Mouse (Mus musculus): ENCODE results near the gene Cfap65.

GRCm38 (mm10) chr1:74883441-74883840 is 52.0 kb downstream of the Cfap65 start:
- TF ChIP-seq CTCF (IDR thresholded peaks at IDR 0.05; ENCODE audit: borderline replicate concordance, control insufficient read depth, extremely low read depth, insufficient read depth, low read length, poor library complexity) (no peak), POLR2A (IDR thresholded peaks at IDR 0.05; ENCODE audit: control insufficient read depth, extremely low read depth, insufficient read depth, low read length, poor library complexity) (no peak)
